Mouse (Mus musculus) heart, postnatal 25 days (tissue): ENCODE results near the gene Ppp2r5b. TPM values are rescaled to one million over a fixed set of nuclear protein-coding genes. Genes with fewer than 3 reads are reported as not detected.

Experiments
- DNase-seq: peaks from one replicate; pipeline ENCODE4 v3.0.0; 2022; ENCODE audit warnings: low spot score
- intact Hi-C: fragments of 180-260 bp; cut with DNase I; formaldehyde crosslinking; loops from one replicate; pipeline ENCODE4 v1.15.1; 2025
- total RNA-seq, 2 experiments: library from RNA; stranded (reverse); gene quantifications; 2 replicates each; pipeline ENCODE4 v1.2.3; 2021

Ppp2r5b gene
- total RNA-seq, 2 experiments from 2014 or later, result 33.6 to 38.0 TPM

- intact Hi-C loops, result no loop called here
Observed at GRCm38 (mm10) chr19:6269798-6270475, 34.3 kb upstream of the Ppp2r5b start.

GRCm38 (mm10) chr19:6268670-6269132, 33.0 kb upstream of the Ppp2r5b start:
- intact Hi-C loops, result loop anchor here (1.0 kb wide), 1 partner anchor 36 kb away; no protein-coding TSS in a partner anchor
- no peak for DNase-seq

More at GRCm38 (mm10) chr19:6269798-6270475, 34.3 kb upstream of the Ppp2r5b start:
- DNase-seq, result no peak

GRCm38 (mm10) chr19:6268170-6268528, 32.5 kb upstream of the Ppp2r5b start:
- intact Hi-C loops, result loop anchor here (1.0 kb wide), 1 partner anchor 36 kb away; no protein-coding TSS in a partner anchor

GRCm38 (mm10) chr19:6267306-6268169, 31.9 kb upstream of the Ppp2r5b start:
- peak; percentile 55 for DNase-seq

More at GRCm38 (mm10) chr19:6268170-6268528, 32.5 kb upstream of the Ppp2r5b start:
- peak; percentile 75 for DNase-seq

GRCm38 (mm10) chr19:6265727-6266182, 30.1 kb upstream of the Ppp2r5b start:
- DNase-seq, result no peak
- intact Hi-C loops, result no loop called here

More at GRCm38 (mm10) chr19:6267306-6268169, 31.9 kb upstream of the Ppp2r5b start:
- intact Hi-C loops, result loop anchor here (1.0 kb wide), 1 partner anchor 37 kb away; no protein-coding TSS in a partner anchor

GRCm38 (mm10) chr19:6264945-6265344, 29.3 kb upstream of the Ppp2r5b start:
- no peak for DNase-seq
- intact Hi-C loops, result no loop called here

GRCm38 (mm10) chr19:6264200-6264599, 28.5 kb upstream of the Ppp2r5b start:
- intact Hi-C loops, result no loop called here
- DNase-seq, result no peak

GRCm38 (mm10) chr19:6262839-6263433, 27.3 kb upstream of the Ppp2r5b start:
- intact Hi-C loops, result loop anchor here (2.0 kb wide), 1 partner anchor 68 kb away; no protein-coding TSS in a partner anchor
- DNase-seq, result no peak

- DNase-seq, result no peak
- intact Hi-C loops, result loop anchor here (2.0 kb wide), 1 partner anchor 69 kb away; no protein-coding TSS in a partner anchor
Observed at GRCm38 (mm10) chr19:6262222-6262621, 26.6 kb upstream of the Ppp2r5b start.

- no peak for DNase-seq
- intact Hi-C loops, result no loop called here
Observed at GRCm38 (mm10) chr19:6261379-6261778, 25.7 kb upstream of the Ppp2r5b start.

- no peak for DNase-seq
- intact Hi-C loops, result no loop called here
Observed at GRCm38 (mm10) chr19:6260946-6261345, 25.3 kb upstream of the Ppp2r5b start.

- DNase-seq, result no peak
- intact Hi-C loops, result no loop called here
Observed at GRCm38 (mm10) chr19:6260428-6260827, 24.8 kb upstream of the Ppp2r5b start.

GRCm38 (mm10) chr19:6253021-6253420, 17.3 kb upstream of the Ppp2r5b start:
- no peak for DNase-seq
- intact Hi-C loops, result no loop called here

- no peak for DNase-seq
- intact Hi-C loops, result loop anchor here (5.0 kb wide), 1 partner anchor 700 kb away; no protein-coding TSS in a partner anchor
Observed at GRCm38 (mm10) chr19:6247526-6248300, 12.0 kb upstream of the Ppp2r5b start.

- intact Hi-C loops, result loop anchor here (5.0 kb wide), 1 partner anchor 701 kb away; no protein-coding TSS in a partner anchor
- no peak for DNase-seq
Observed at GRCm38 (mm10) chr19:6245806-6246205, 10.1 kb upstream of the Ppp2r5b start.

- intact Hi-C loops, result no loop called here
- DNase-seq, result no peak
Observed at GRCm38 (mm10) chr19:6243226-6243625, 7.6 kb upstream of the Ppp2r5b start.

GRCm38 (mm10) chr19:6242281-6242680, 6.6 kb upstream of the Ppp2r5b start:
- DNase-seq, result peak; percentile 44

GRCm38 (mm10) chr19:6241274-6242107, 5.8 kb upstream of the Ppp2r5b start, which contains the start of gene Atg2a:
Gene Atg2a (plus strand): TSS chr19:6241668.
- intact Hi-C loops, result no loop called here
- peak; percentile 98 for DNase-seq

More at GRCm38 (mm10) chr19:6242281-6242680, 6.6 kb upstream of the Ppp2r5b start:
- intact Hi-C loops, result no loop called here
